Mouse (Mus musculus) megakaryocyte, embryonic 14.5 days (primary cell): ENCODE results near the gene Lbh.

ENCODE experiments used
- FLI1 ChIP-seq: IDR thresholded peaks from 2 replicates; pipeline ENCODE4 v1.6.1; 2012; ENCODE audit warnings: low read length, inconsistent platforms, mixed read lengths
- GATA1 ChIP-seq: IDR thresholded peaks from 3 replicates; pipeline ENCODE4 v1.6.1; 2012; ENCODE audit warnings: mixed read lengths, low read length, inconsistent platforms, borderline replicate concordance

DNA sequence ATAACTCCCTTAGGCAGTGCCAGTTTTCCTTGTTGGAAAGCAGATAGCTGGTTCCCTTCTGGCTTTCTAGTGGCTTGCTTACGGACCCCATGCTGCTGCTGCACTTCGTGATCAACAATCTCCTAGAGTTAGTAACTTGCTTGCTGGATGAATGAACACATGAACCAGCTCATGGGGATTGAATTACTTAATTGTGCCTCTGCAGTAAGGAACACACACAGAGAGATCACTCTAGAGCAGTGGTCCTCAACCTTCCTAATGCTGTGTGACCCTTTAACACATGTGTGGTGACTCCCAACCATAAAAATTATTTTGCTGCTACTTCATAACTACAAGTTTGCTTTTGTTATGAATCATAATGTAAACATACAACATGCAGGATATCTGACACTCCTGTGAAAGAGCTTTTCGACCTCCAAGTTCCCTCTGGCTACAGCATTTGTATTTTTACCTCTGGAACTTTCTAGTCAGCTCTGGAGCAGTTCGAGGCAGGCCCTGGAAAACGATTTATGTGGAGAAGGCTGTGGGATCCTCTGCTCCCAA, 41.5 kb downstream of the Lbh start:
- TF ChIP-seq GATA1 (no peak), FLI1 (no peak)
